Mouse (Mus musculus): ENCODE results near the gene Pcgf5.

- TF ChIP-seq POLR2A (IDR thresholded peaks at IDR 0.05; ENCODE audit: borderline replicate concordance, low read depth, low read length), result no peak
- no peak for TF ChIP-seq CTCF (IDR thresholded peaks at IDR 0.05; ENCODE audit: low read depth, low read length)
Observed at GRCm38 (mm10) chr19:36429354-36429753, 81.2 kb downstream of the Pcgf5 start.
